Mouse (Mus musculus) brown adipose tissue, adult 24 weeks (tissue): ENCODE measurements around the gene Mre11a. TPM values are rescaled to one million over a fixed set of nuclear protein-coding genes. Genes with fewer than 3 reads are reported as not detected.

Experiments used
- H3K27ac ChIP-seq: fragments of 200-500 bp; replicated peaks from 2 replicates; pipeline ENCODE4 v1.5.1; 2012; ENCODE audit warnings: low read depth, mild to moderate bottlenecking, low read length
- H3K4me1 ChIP-seq: fragments of 200-500 bp; 2 replicates; pipeline ENCODE4 v1.6.1; 2012; ENCODE audit warnings: low read length, mixed read lengths; ENCODE audit not compliant: control insufficient read depth, insufficient read depth, insufficient read length
- H3K4me3 ChIP-seq: fragments of 200-500 bp; 2 replicates; pipeline ENCODE4 v1.5.1; 2012; ENCODE audit warnings: low read depth, mild to moderate bottlenecking, low read length, moderate library complexity; ENCODE audit not compliant: insufficient read depth
- polyA plus RNA-seq: library from polyadenylated mRNA; stranded (reverse); fragments of >200 nt; gene quantifications from 2 replicates; pipeline ENCODE4 v1.2.4, GENCODE M21; 2012; ENCODE audit not compliant: missing spikeins, insufficient read depth, insufficient read length

The Mre11a gene
- polyA plus RNA-seq, 1 experiment, result 15.4 TPM

- Histone ChIP-seq H3K27ac (no peak overlapping the region), H3K4me3 (no peak overlapping the region), H3K4me1 (peaks cover 3% of the 10 kb centered on the region; the same call in 1 of the 2 replicates)
Observed at GRCm38 (mm10) chr9:14843311-14843857, 58.9 kb downstream of the Mre11a start.

- Histone ChIP-seq H3K4me3 (no peak overlapping the region), H3K27ac (no peak overlapping the region), H3K4me1 (peaks cover 3% of the 10 kb centered on the region; the same call in 1 of the 2 replicates)
Observed at GRCm38 (mm10) chr9:14843901-14844300, 59.4 kb downstream of the Mre11a start.

- no peak overlapping the region for H3K27ac ChIP-seq
Observed at GRCm38 (mm10) chr9:14846428-14846827, 62.0 kb downstream of the Mre11a start.

DNA sequence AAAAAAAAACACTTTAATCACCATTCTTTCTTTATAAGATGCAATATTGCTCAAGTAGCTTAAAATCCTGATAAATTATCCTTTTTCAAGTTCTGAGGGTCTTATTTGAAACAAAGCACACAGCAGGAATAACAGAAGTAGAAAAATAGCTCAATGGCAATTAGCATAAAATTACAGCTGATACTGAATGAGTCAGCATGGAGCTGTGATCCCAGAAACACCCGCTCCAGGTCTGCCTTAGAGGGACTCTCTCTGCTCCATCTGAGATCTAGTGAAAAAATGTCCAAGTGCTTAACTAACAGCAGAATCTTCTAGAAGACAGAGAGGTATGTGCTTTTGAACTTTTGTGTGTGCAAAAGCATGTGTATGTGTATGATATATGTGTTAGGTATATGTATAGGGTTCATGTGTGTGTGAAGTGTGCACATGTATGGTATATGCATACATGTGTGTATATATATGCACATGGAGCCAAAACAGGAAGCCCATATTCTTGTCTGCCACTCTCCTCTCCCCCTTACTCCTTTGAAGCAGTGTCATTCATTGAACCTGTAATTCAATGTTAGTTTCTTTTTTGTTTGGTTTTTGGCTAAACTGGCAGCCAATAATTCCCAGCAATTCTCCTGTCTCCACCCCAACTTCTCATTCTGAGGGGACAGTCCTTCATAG is 63.9 kb downstream of the Mre11a start:
- no peaks in the 10 kb centered on the region for H3K4me1 ChIP-seq
- H3K27ac ChIP-seq, result no peak overlapping the region
- H3K4me3 ChIP-seq, result no peak overlapping the region

More at GRCm38 (mm10) chr9:14846428-14846827, 62.0 kb downstream of the Mre11a start:
- Histone ChIP-seq H3K4me3 (no peak overlapping the region), H3K4me1 (peaks cover 3% of the 10 kb centered on the region; the same call in 1 of the 2 replicates)

DNA sequence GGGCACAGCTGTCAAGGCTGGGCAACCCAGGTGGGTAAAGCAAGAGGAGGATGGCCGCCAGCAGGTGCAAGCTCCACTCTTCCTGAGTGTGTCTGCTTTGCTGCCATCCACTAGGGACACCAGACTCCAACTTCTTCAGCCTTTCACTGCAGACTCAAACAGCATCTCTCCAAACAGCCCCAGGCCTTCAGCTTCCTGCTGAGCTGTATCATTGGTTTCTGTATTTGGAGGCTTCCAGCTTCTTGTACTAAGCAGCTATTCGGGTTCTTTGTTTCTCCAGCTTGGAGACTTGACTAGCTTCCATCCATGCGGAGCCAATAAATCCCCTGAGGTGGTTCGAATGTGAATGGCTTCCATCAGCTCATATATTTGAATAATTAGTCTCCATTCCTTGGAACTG is 70.1 kb downstream of the Mre11a start:
- Histone ChIP-seq H3K4me3 (no peak overlapping the region), H3K4me1 (no peaks in the 10 kb centered on the region), H3K27ac (no peak overlapping the region)

DNA sequence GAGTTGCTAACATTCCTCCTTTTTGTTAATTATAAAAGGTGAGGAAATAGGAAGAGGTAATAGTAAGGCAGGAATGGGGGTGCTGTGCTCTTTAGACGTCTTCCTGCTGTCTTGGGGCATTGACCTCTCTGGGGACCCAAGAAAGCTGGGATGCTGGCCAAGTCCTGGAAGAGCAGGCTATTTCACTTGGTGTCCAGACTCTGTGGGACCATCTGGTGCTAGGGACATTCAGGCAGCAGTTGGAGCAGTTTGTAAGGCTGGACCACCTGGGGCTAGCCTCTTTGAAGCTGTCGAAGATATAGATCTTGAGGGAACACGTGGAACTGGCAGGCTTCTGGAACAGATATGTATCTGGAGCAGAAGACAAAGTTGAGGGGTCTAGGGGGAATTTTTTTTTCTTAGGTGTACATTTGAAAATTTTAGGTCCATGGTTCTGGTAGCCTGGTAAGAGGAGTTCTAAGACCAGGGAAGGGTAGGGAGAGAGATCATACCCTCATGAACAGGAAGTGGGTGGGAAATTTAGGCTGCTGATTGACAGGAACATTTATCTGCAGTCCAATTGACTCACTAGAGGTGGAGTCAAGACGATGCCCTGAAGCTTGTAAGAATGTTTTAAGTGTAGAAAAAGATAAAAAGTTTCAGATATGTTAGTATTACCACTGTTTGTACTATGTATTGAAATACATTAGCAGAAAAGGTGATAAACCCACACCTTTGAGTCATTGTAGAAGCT is 72.6 kb downstream of the Mre11a start:
- no peak overlapping the region for H3K27ac ChIP-seq
- no peaks in the 10 kb centered on the region for H3K4me1 ChIP-seq
- H3K4me3 ChIP-seq, result no peak overlapping the region

- no peak overlapping the region for H3K27ac ChIP-seq
- H3K4me1 ChIP-seq, result no peaks in the 10 kb centered on the region
- no peak overlapping the region for H3K4me3 ChIP-seq
Observed at GRCm38 (mm10) chr9:14858170-14858706, 73.8 kb downstream of the Mre11a start.

DNA sequence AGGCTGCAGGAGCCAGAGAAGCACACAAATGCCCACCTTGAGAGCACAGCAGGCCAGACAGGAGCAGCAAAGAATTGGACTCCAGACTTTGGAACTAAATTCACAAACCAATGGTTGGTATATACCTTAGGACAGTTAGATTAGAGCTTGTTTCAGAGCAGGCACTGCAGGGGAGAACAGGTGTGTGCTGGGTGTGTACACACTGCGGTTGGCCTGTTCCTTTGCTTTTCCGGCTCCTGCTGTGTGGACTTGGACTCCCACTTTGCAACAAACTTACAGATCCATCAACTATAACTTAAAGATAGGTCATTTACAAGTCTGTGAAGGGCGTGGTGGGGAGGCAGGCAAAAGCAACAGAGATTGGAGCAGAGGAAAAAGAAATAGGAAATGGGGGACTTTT is 74.3 kb downstream of the Mre11a start:
- no peak overlapping the region for H3K4me3 ChIP-seq
- H3K27ac ChIP-seq, result no peak overlapping the region
- no peaks in the 10 kb centered on the region for H3K4me1 ChIP-seq

- Histone ChIP-seq H3K4me3 (no peak within 1 kb of the TSS), H3K4me1 (no peaks in the 10 kb centered on the region), H3K27ac (no peak within 1 kb of the TSS)
Observed at GRCm38 (mm10) chr9:14859868-14860639, 75.6 kb downstream of the Mre11a start, which contains the start of gene Gpr83. Gene Gpr83, plus strand, starts transcription at chr9:14860210.

- Histone ChIP-seq H3K27ac (no peak overlapping the region), H3K4me1 (no peaks in the 10 kb centered on the region), H3K4me3 (no peak overlapping the region)
Observed at GRCm38 (mm10) chr9:14863126-14863525, 78.7 kb downstream of the Mre11a start.

DNA sequence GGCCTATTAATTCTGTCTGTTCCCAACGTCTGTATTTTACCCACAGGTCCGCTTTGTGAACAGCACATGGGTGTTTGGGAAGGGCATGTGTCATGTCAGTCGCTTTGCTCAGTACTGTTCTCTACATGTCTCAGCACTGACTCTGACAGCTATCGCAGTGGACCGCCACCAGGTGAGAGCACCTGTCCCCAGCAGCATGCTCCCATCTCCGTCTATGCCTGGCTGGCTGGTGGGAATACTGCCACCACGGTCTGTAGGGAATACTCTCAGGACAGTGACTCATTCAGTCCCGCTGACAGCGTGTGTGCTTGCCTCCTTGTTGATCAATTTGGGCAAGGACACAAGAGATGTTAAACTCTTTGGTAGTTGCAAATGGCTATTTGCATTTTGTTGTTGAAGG is 80.3 kb downstream of the Mre11a start:
- no peak overlapping the region for H3K4me3 ChIP-seq
- H3K4me1 ChIP-seq, result no peaks in the 10 kb centered on the region
- no peak overlapping the region for H3K27ac ChIP-seq

DNA sequence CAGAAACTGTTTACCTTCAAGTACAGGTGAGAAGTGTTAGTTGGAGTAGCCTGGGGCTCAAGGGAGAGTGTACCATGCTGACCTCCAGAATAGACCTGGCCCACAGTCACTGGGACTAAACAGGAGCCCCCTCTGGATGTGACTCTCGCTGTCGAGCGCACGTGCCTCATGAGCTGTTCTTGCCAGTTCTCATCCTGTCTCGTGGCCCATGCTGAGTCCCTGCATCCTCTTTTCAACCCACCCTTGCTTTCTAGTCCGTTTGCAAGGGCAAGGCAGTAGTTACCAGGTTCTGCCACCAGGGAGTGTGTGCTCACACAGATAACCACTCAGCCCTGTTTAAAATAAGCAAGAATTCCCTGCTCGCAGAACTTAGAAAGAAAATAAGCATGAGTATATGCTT is 82.5 kb downstream of the Mre11a start:
- Histone ChIP-seq H3K4me3 (no peak overlapping the region), H3K27ac (no peak overlapping the region), H3K4me1 (no peaks in the 10 kb centered on the region)

GRCm38 (mm10) chr9:14868326-14868725 is 83.9 kb downstream of the Mre11a start:
- no peaks in the 10 kb centered on the region for H3K4me1 ChIP-seq
- no peak overlapping the region for H3K27ac ChIP-seq
- H3K4me3 ChIP-seq, result no peak overlapping the region

- Histone ChIP-seq H3K4me3 (no peak overlapping the region), H3K27ac (no peak overlapping the region), H3K4me1 (no peaks in the 10 kb centered on the region)
Observed at GRCm38 (mm10) chr9:14870377-14870776, 85.9 kb downstream of the Mre11a start.

DNA sequence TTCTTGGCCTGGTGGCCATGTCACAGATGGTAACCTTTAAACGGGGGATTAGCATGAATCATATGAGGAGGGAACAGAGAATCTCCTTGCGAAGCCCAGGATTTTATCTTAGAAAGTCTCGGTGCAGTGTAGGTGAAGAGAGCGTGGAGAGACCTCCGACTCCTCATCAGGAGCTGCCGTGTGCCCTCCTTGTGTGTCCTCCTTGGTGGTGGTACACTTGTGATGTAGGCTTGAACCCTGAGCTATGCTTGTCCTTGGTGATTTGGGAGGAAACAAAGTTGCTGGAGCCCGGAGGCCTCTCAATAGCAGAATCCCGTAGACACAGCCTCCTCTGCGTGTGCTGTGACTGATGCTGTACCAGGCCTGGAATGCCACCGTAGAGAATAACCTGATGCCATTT is 86.3 kb downstream of the Mre11a start:
- H3K4me1 ChIP-seq, result no peaks in the 10 kb centered on the region
- H3K4me3 ChIP-seq, result no peak overlapping the region
- no peak overlapping the region for H3K27ac ChIP-seq
